Mouse (Mus musculus): ENCODE results near the gene Fam213b.

DNA sequence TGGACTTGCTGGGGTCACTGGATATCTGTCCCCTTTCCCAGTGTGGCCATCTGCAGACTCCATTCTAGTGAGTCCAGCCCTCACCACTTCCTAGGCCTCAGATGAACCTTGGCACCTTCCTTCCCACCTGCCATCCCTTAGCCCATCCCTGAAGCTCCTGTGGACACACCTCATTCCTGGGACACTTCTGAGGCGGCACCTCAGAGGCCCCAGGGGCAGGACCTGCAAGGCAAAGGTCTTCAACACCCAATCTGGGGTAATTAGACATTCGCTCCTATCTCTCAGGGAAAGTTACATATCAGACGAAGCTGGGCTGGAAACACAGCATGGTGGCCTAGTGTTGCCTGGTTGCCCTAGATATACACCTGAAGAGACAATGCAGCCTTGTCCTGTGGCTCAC, 15.8 kb upstream of the Fam213b start:
- no peak for TF ChIP-seq CTCF (IDR thresholded peaks at IDR 0.05; ENCODE audit: extremely low read depth, insufficient read depth, insufficient read length, insufficient replicate concordance)
- TF ChIP-seq POLR2A (IDR thresholded peaks at IDR 0.05; ENCODE audit: low read depth, low read length) = no peak
